Mouse (Mus musculus) forebrain, embryonic 15.5 days (tissue): ENCODE results near the gene Tmem258. TPM values are rescaled to one million over a fixed set of nuclear protein-coding genes. Genes with fewer than 3 reads are reported as not detected.

Experiments
- ATAC-seq: fragments of 200-750 bp; cut with Nextera tagmentation; replicated peaks from 2 replicates; pipeline ENCODE4 v1.8.0; 2017; ENCODE audit warnings: mild to moderate bottlenecking, moderate TSS enrichment, moderate library complexity
- H3K27ac ChIP-seq: fragments of 300-500 bp; sonication (generic); replicated peaks from 2 replicates; pipeline ENCODE4 v1.5.1; 2015; ENCODE audit warnings: mild to moderate bottlenecking, inconsistent platforms
- H3K27me3 ChIP-seq: fragments of 300-500 bp; sonication (generic); 2 replicates; pipeline ENCODE4 v1.6.1; 2015; ENCODE audit warnings: inconsistent platforms
- H3K36me3 ChIP-seq: fragments of 300-500 bp; sonication (generic); 2 replicates; pipeline ENCODE4 v1.6.1; 2015; ENCODE audit warnings: mild to moderate bottlenecking, inconsistent platforms
- H3K4me1 ChIP-seq: fragments of 300-500 bp; sonication (generic); 2 replicates; pipeline ENCODE4 v1.6.1; 2015; ENCODE audit warnings: inconsistent platforms
- H3K4me2 ChIP-seq: fragments of 300-500 bp; sonication (generic); replicated peaks from 2 replicates; pipeline ENCODE4 v1.6.1; 2015; ENCODE audit warnings: mild to moderate bottlenecking, inconsistent platforms
- H3K4me3 ChIP-seq: fragments of 300-500 bp; sonication (generic); 2 replicates; pipeline ENCODE4 v1.5.1; 2015; ENCODE audit warnings: mild to moderate bottlenecking, inconsistent platforms
- H3K9ac ChIP-seq: fragments of 300-500 bp; sonication (generic); replicated peaks from 2 replicates; pipeline ENCODE4 v1.6.1; 2015; ENCODE audit warnings: mild to moderate bottlenecking, inconsistent platforms
- H3K9me3 ChIP-seq: fragments of 300-500 bp; sonication (generic); 2 replicates; pipeline ENCODE4 v1.6.1; 2016; ENCODE audit warnings: inconsistent platforms
- WGBS: fragments of 180-500 bp; shearing (Covaris S2); methylation state at CpG from one replicate; pipeline ENCODE4 v1.1.7; 2015; ENCODE audit warnings: mixed read lengths; 5-methylcytosine and 5-hydroxymethylcytosine counted together
- polyA plus RNA-seq: library from polyadenylated mRNA; unstranded; fragments of >200 nt; fragmentation: Nextera tagmentation; extraction: Ambion mirVana; gene quantifications from 2 replicates; pipeline ENCODE4 v1.2.1, GENCODE M21; 2015

Gene Tmem258
- polyA plus RNA-seq, 1 experiment from 2014 or later: 397 TPM

- peak overlapping the region; percentile 70 for H3K27ac ChIP-seq
- peak; percentile 71 for ATAC-seq
These were observed 15.5 kb upstream of the Tmem258 start for GRCm38 (mm10) chr19:10188281-10188811.

GRCm38 (mm10) chr19:10189022-10189421 lies 14.8 kb upstream of the Tmem258 start:
- peaks cover 44% of the 10 kb centered on the region for H3K4me1 ChIP-seq

More at GRCm38 (mm10) chr19:10188281-10188811, 15.5 kb upstream of the Tmem258 start:
- peaks cover 70% of the 10 kb centered on the region for H3K36me3 ChIP-seq
- no peak overlapping the region for H3K4me2 ChIP-seq
- no peaks in the 10 kb centered on the region for H3K27me3 ChIP-seq
- peaks cover 48% of the 10 kb centered on the region for H3K4me1 ChIP-seq
- no peak overlapping the region for H3K4me3 ChIP-seq
- H3K9me3 ChIP-seq: no peaks in the 10 kb centered on the region
- no peak overlapping the region for H3K9ac ChIP-seq
- 43% methylated on average over 10 of the region's 10 CpGs for WGBS

GRCm38 (mm10) chr19:10189940-10190339 lies 13.9 kb upstream of the Tmem258 start:
- Histone ChIP-seq H3K4me3 (no peak overlapping the region), H3K27ac (no peak overlapping the region), H3K9me3 (no peaks in the 10 kb centered on the region), H3K9ac (no peak overlapping the region), H3K36me3 (peaks cover 86% of the 10 kb centered on the region), H3K4me2 (no peak overlapping the region), H3K27me3 (no peaks in the 10 kb centered on the region), H3K4me1 (peaks cover 35% of the 10 kb centered on the region)
- ATAC-seq: no peak
- 94% methylated on average over 8 of the region's 8 CpGs for WGBS

More at GRCm38 (mm10) chr19:10189022-10189421, 14.8 kb upstream of the Tmem258 start:
- Histone ChIP-seq H3K4me2 (no peak overlapping the region), H3K27ac (peak overlapping the region; percentile 70), H3K9ac (no peak overlapping the region), H3K9me3 (no peaks in the 10 kb centered on the region), H3K27me3 (no peaks in the 10 kb centered on the region), H3K4me3 (no peak overlapping the region), H3K36me3 (peaks cover 77% of the 10 kb centered on the region)
- WGBS: 90% methylated on average over 6 of the region's 6 CpGs
- ATAC-seq: no peak

- Histone ChIP-seq H3K36me3 (peaks cover 90% of the 10 kb centered on the region), H3K9me3 (no peaks in the 10 kb centered on the region), H3K4me2 (no peak overlapping the region), H3K9ac (no peak overlapping the region), H3K27ac (no peak overlapping the region), H3K4me3 (no peak overlapping the region), H3K4me1 (peaks cover 27% of the 10 kb centered on the region), H3K27me3 (no peaks in the 10 kb centered on the region)
- no peak for ATAC-seq
- WGBS: 49% methylated on average over 2 of the region's 2 CpGs
These were observed 13.0 kb upstream of the Tmem258 start for GRCm38 (mm10) chr19:10190796-10191195.

- H3K9me3 ChIP-seq: no peaks in the 10 kb centered on the region
These were observed 12.5 kb upstream of the Tmem258 start for GRCm38 (mm10) chr19:10191326-10191725.

GRCm38 (mm10) chr19:10194337-10194736 lies 9.5 kb upstream of the Tmem258 start:
- H3K4me1 ChIP-seq: no peaks in the 10 kb centered on the region
- no peaks in the 10 kb centered on the region for H3K27me3 ChIP-seq
- ATAC-seq: no peak
- no peak overlapping the region for H3K27ac ChIP-seq
- no peak overlapping the region for H3K4me2 ChIP-seq
- peaks cover 73% of the 10 kb centered on the region for H3K36me3 ChIP-seq
- no peaks in the 10 kb centered on the region for H3K9me3 ChIP-seq
- no peak overlapping the region for H3K9ac ChIP-seq
- WGBS: 85% methylated on average over 11 of the region's 11 CpGs
- H3K4me3 ChIP-seq: no peak overlapping the region

More at GRCm38 (mm10) chr19:10191326-10191725, 12.5 kb upstream of the Tmem258 start:
- 88% methylated on average over 7 of the region's 7 CpGs for WGBS
- H3K36me3 ChIP-seq: peaks cover 90% of the 10 kb centered on the region
- no peak overlapping the region for H3K27ac ChIP-seq
- H3K27me3 ChIP-seq: no peaks in the 10 kb centered on the region
- H3K4me1 ChIP-seq: peaks cover 21% of the 10 kb centered on the region
- no peak overlapping the region for H3K9ac ChIP-seq
- no peak overlapping the region for H3K4me2 ChIP-seq
- H3K4me3 ChIP-seq: no peak overlapping the region
- ATAC-seq: no peak

- Histone ChIP-seq H3K4me2 (no peak overlapping the region), H3K27ac (no peak overlapping the region), H3K9me3 (no peaks in the 10 kb centered on the region), H3K4me3 (no peak overlapping the region), H3K9ac (no peak overlapping the region), H3K27me3 (no peaks in the 10 kb centered on the region), H3K36me3 (peaks cover 73% of the 10 kb centered on the region), H3K4me1 (no peaks in the 10 kb centered on the region)
- 64% methylated on average over 5 of the region's 5 CpGs for WGBS
- no peak for ATAC-seq
These were observed 8.6 kb upstream of the Tmem258 start for GRCm38 (mm10) chr19:10195252-10195651.

- H3K9ac ChIP-seq: no peak overlapping the region
- H3K27me3 ChIP-seq: no peaks in the 10 kb centered on the region
- WGBS: 88% methylated on average over 4 of the region's 4 CpGs
- ATAC-seq: no peak
- no peaks in the 10 kb centered on the region for H3K9me3 ChIP-seq
- no peak overlapping the region for H3K4me2 ChIP-seq
- no peak overlapping the region for H3K4me3 ChIP-seq
- no peak overlapping the region for H3K27ac ChIP-seq
- H3K4me1 ChIP-seq: no peaks in the 10 kb centered on the region
- peaks cover 66% of the 10 kb centered on the region for H3K36me3 ChIP-seq
These were observed 6.7 kb upstream of the Tmem258 start for GRCm38 (mm10) chr19:10197130-10197529.

GRCm38 (mm10) chr19:10198286-10198685 lies 5.5 kb upstream of the Tmem258 start:
- H3K9ac ChIP-seq: no peak overlapping the region
- peaks cover 8% of the 10 kb centered on the region for H3K4me1 ChIP-seq
- no peaks in the 10 kb centered on the region for H3K9me3 ChIP-seq
- no peak overlapping the region for H3K4me2 ChIP-seq
- peaks cover 55% of the 10 kb centered on the region for H3K36me3 ChIP-seq
- 70% methylated on average over 2 of the region's 2 CpGs for WGBS
- no peak for ATAC-seq
- no peak overlapping the region for H3K4me3 ChIP-seq
- H3K27ac ChIP-seq: peak overlapping the region; percentile 52; the same call in 1 of the 2 replicates
- H3K27me3 ChIP-seq: no peaks in the 10 kb centered on the region

GRCm38 (mm10) chr19:10198723-10199122 lies 5.1 kb upstream of the Tmem258 start:
- no peak for ATAC-seq
- peaks cover 9% of the 10 kb centered on the region for H3K4me1 ChIP-seq
- H3K9me3 ChIP-seq: no peaks in the 10 kb centered on the region
- no peaks in the 10 kb centered on the region for H3K27me3 ChIP-seq
- no peak overlapping the region for H3K9ac ChIP-seq
- H3K4me2 ChIP-seq: no peak overlapping the region
- 27% methylated on average over 3 of the region's 3 CpGs for WGBS
- peak overlapping the region; percentile 52; the same call in 1 of the 2 replicates for H3K27ac ChIP-seq
- H3K4me3 ChIP-seq: no peak overlapping the region
- peaks cover 50% of the 10 kb centered on the region for H3K36me3 ChIP-seq

- H3K27ac ChIP-seq: peak overlapping the region; percentile 89
- H3K9ac ChIP-seq: peak overlapping the region; percentile 88
- ATAC-seq: peak; percentile 67
- H3K36me3 ChIP-seq: peaks cover 36% of the 10 kb centered on the region
- H3K4me3 ChIP-seq: peak overlapping the region; percentile 93
- peak overlapping the region; percentile 88 for H3K4me2 ChIP-seq
- 2% methylated on average over 23 of the region's 23 CpGs for WGBS
- no peaks in the 10 kb centered on the region for H3K27me3 ChIP-seq
- H3K4me1 ChIP-seq: peaks cover 20% of the 10 kb centered on the region
- no peaks in the 10 kb centered on the region for H3K9me3 ChIP-seq
These were observed 517 bp upstream of the Tmem258 start for GRCm38 (mm10) chr19:10203146-10203847.

GRCm38 (mm10) chr19:10204616-10205001 lies 795 bp downstream of the Tmem258 start:
- Histone ChIP-seq H3K27ac (peak overlapping the region; percentile 89), H3K36me3 (peaks cover 43% of the 10 kb centered on the region), H3K9me3 (no peaks in the 10 kb centered on the region), H3K9ac (peak overlapping the region; percentile 88), H3K4me3 (peak overlapping the region; percentile 93), H3K4me1 (peaks cover 20% of the 10 kb centered on the region), H3K4me2 (peak overlapping the region; percentile 88), H3K27me3 (no peaks in the 10 kb centered on the region)
- 3% methylated on average over 5 of the region's 5 CpGs for WGBS
- ATAC-seq: peak; percentile 23; the same call in 1 of the 2 replicates
